Mouse (Mus musculus): ENCODE data around the gene Tmem120b. TPM values are rescaled to one million over a fixed set of nuclear protein-coding genes. Genes with fewer than 3 reads are reported as not detected.
A peak's percentile ranks its signal among the peaks of the same experiment; 100 is the strongest.

The Tmem120b gene
- total and polyA plus RNA-seq, 3 experiments: 19.0 to 33.2 (median 32.0) TPM

DNA sequence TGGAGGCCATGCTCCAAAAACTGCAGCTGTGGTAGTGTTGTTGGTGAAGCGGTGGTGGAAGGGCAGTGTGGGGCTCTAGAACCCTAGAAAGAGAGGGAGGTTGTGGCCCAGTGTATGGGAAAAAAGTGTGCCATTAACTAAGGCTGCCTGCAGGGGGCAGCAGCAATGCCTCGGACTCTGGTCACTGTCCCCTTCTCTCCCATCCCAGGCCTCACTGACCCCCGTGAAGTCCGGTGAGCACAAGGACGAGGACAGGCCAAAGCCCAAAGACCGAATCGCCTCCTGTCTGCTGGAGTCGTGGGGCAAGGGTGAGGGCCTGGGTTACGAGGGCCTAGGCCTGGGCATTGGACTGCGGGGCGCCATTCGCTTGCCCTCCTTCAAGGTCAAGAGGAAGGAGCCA is 88.5 kb downstream of the Tmem120b start:
- no peak for DNase-seq

DNA sequence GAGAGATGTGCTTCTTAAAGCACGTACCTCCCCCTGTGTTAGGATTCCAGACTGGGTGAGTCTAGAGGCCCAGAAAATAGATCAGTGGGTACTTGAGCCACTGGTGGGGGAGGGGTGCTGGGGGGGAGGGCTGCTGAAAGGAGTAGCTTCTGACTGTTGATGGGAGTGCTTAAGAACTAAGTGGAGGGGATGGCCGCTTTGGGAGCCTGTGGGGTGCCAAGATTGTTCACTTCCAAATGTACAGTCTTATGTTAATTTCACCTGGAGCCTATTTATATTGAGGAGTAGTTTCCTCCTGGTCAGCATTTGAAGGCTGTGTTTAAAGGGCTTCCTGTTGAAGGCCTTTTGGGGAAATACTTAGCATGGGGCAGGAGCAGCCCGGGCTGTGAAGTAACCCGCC is 89.8 kb downstream of the Tmem120b start:
- no peak for DNase-seq

DNA sequence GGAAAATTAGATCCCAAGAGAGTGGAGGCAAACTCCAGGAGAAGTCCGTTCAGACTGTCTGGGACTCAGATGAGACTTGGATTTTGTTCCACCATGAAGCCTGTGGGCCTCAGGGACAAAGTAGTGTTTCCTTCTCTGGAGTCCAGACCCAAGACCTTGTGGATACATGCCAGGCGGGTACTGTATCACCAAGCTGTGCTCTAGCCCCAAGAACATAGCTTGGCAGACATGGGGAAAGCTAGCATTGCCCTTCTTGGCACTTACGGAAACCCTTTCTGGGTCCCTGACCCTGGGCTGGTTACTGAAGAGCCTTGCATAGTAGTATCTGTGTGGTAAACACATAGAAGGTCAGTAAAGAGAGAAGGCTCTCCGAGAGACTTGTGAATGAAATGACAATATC is 91.2 kb downstream of the Tmem120b start:
- DNase-seq: peak; percentile 78

DNA sequence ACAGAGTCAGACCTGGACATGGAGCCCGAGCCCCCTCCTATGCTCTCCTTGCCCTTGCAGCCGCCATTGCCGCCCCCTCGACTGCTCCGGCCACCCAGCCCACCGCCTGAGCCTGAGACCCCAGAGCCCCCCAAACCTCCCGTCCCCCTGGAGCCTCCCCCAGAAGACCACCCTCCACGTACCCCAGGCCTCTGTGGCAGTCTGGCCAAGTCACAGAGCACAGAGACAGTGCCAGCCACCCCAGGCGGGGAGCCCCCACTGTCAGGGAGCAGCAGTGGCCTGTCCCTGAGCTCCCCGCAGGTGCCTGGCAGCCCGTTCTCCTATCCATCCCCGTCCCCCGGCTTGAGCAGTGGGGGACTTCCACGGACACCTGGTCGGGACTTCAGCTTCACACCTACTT is 91.7 kb downstream of the Tmem120b start:
- DNase-seq: no peak

DNA sequence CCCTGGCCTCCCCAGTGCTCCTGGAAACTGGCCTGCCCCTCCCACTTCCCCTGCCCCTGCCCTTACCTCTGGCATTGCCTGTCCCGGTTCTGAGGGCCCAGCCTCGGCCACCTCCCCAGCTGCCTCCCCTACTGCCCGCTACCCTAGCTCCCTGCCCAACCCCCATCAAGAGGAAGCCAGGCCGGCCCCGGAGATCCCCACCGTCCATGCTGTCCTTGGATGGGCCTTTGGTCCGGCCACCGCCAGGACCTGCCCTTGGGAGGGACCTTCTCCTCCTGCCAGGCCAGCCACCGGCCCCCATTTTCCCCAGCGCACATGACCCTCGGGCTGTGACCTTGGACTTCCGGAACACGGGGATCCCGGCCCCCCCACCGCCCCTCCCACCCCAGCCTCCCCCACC is 92.1 kb downstream of the Tmem120b start:
- DNase-seq: peak; percentile 85

DNA sequence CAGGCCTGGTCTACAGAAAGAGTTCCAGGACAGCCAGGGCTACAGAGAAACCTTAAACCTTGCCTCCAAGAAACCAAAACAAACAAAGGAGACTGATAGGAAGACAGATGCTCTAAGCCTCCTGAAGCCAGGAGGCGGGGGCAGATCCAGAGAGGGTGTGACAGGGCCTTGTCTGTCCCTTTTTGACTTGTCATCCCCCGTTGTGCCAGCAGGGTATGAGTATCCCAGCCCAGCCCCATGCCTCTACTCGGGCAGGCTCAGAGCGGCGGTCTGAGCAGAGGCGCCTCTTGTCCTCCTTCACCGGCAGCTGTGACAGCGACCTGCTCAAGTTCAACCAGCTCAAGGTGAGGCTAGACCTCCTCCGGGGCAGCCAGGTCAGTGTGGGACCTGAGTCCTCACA is 94.7 kb downstream of the Tmem120b start:
- no peak for DNase-seq

DNA sequence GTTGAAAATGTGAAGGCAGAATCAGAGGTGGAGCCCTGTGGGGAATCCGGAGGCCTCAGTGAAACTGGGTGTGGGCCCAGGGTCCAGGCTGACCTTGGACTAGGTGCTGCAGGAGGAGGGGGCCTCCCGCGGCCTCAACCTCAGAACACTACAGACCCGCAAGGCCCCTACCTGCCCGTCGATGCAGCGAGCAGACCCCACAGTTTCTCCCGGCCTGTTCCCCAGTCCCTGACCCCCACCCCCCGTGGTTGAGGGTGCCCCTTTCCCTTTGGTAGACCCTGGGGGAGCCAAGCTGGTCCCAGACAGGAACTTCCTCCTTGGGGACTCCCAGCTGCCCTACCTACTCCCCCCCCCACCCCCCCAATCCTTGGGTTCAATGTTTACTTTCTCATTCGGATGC is 98.2 kb downstream of the Tmem120b start:
- no peak for DNase-seq

Other genes with a start within 250 kb of the Tmem120b start
- 100 to 1,000 TPM; 152 to 154 TPM for gene Anapc5, start 247.1 kb upstream of the Tmem120b start, total RNA-seq (2021)
- 124 and 148 TPM in 2 replicates for gene Anapc5, start 247.1 kb upstream of the Tmem120b start, polyA plus RNA-seq (2012; rRNA removed)
- 10 to 100 TPM; 17.9 to 33.8 TPM for gene Rnf34, start 218.4 kb upstream of the Tmem120b start, total RNA-seq (2021)
- 3.7 and 4.4 TPM in 2 replicates for gene Rnf34, start 218.4 kb upstream of the Tmem120b start, polyA plus RNA-seq (2012; rRNA removed)
- gene Kdm2b, start 78.6 kb upstream of the Tmem120b start, total RNA-seq (2021): 10 to 100 TPM; 13.5 to 15.0 TPM
- 11.7 and 12.5 TPM in 2 replicates for gene Kdm2b, start 78.6 kb upstream of the Tmem120b start, polyA plus RNA-seq (2012; rRNA removed)
- gene Orai1, start 53.3 kb upstream of the Tmem120b start, total RNA-seq (2021): 10 to 100 TPM in 1 of 2 experiments, 1 to 10 TPM in 1; 9.8 to 13.6 TPM
- 56.8 and 67.8 TPM in 2 replicates for gene Orai1, start 53.3 kb upstream of the Tmem120b start, polyA plus RNA-seq (2012; rRNA removed)
- gene Morn3, start 21.4 kb upstream of the Tmem120b start, total RNA-seq (2021): not detected
- not detected in 2 replicates for gene Morn3, start 21.4 kb upstream of the Tmem120b start, polyA plus RNA-seq (2012; rRNA removed)
- 1 to 10 TPM in 1 of 2 experiments, under 1 TPM in 1; 0.84 to 3.8 TPM for gene Rhof, start 64.3 kb downstream of the Tmem120b start, total RNA-seq (2021)
- gene Rhof, start 64.3 kb downstream of the Tmem120b start, polyA plus RNA-seq (2012; rRNA removed): 1.7 and 3.6 TPM in 2 replicates
- 10 to 100 TPM; 20.5 to 24.0 TPM for gene Setd1b, start 73.8 kb downstream of the Tmem120b start, total RNA-seq (2021)
- gene Setd1b, start 73.8 kb downstream of the Tmem120b start, polyA plus RNA-seq (2012; rRNA removed): 17.2 and 22.3 TPM in 2 replicates
- 10 to 100 TPM; 20.5 to 29.1 TPM for gene Psmd9, start 101.0 kb downstream of the Tmem120b start, total RNA-seq (2021)
- 17.9 and 22.6 TPM in 2 replicates for gene Psmd9, start 101.0 kb downstream of the Tmem120b start, polyA plus RNA-seq (2012; rRNA removed)
- gene Hpd, start 114.3 kb downstream of the Tmem120b start, total RNA-seq (2021): 10 to 100 TPM in 1 of 2 experiments, 1 to 10 TPM in 1; 5.0 to 11.2 TPM
- 1.0 and 2.2 TPM in 2 replicates for gene Hpd, start 114.3 kb downstream of the Tmem120b start, polyA plus RNA-seq (2012; rRNA removed)
- 1 to 10 TPM; 1.0 to 1.2 TPM for gene Wdr66, start 183.7 kb downstream of the Tmem120b start, total RNA-seq (2021)
- gene Wdr66, start 183.7 kb downstream of the Tmem120b start, polyA plus RNA-seq (2012; rRNA removed): 0.56 and 0.79 TPM in 2 replicates